Mouse (Mus musculus): ENCODE measurements around the gene Il2rg.

Il2rg gene

DNA sequence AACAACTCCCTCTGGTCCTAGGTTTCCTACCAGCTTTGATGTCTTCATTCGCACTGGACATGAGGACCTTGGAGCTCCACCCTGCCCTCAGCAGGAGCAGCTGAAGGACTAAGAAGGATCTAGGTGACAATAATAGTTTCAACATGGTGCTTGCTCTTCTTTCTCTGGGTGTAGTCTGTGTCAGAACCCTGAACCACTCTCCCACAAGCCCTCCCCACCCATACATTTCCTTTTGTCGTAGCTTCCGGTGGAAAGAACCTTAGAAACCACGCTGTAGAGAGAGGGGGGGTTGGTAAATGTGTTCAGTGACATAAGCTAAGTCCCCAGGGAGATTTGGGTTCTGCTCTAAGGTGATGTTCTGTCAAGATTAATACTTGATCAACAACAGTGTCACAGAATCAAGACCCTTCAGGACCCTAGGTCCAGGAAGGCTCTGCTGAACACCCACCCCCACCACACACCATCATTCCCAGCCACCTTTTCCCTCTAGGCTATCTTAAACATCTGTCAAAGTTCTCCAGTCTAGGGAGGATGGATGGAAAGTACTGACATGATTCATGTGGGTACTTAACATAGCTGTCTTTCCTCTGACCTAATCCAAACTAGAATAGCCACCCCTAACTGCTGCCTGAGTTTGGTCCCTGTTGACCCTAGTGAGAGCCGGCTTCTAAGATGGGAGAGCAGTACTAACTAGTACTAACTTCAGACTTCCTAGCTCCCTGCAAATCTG lies at the start of gene Il2rg:
Gene Il2rg (minus strand): TSS at position 231 of the 730 bp plus-strand sequence.
- DNase-seq (ENCODE audit: low spot score): no peak

DNA sequence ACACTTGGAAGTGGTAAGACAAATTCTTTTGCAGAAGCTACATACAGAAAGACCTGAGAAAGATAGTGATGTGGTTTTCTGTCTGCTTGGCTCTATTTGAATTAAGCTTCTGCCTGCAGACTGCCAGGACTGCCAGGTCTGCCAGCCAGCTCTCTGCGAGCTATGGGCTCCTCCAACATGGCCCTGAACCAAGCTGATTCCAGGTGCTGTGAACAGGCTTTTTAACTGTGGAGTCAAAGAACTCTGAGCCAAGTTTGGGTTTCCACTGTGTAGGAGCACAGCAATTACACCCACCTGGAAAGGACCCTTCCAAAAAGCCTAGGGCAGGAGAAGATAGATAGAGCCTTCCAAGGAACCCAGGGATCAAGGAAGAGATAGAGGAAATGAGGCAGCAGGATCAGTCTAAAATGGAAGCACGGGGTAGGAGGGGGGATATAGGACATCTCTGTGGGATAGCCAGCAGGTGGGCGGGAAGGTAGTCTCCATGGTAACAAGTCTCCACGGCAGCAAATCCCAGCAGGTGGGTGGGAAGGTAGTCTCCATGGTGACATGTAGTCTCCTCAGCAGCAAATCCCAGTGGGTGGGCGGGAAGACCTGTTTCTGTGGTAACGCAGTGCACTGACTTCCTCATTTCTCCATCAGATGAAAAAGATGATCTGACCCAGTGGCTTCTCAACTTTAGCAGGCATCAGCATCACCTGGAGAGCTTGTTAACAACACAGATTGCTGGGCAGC lies 45.7 kb upstream of the Il2rg start:
- DNase-seq (ENCODE audit: low spot score): no peak

DNA sequence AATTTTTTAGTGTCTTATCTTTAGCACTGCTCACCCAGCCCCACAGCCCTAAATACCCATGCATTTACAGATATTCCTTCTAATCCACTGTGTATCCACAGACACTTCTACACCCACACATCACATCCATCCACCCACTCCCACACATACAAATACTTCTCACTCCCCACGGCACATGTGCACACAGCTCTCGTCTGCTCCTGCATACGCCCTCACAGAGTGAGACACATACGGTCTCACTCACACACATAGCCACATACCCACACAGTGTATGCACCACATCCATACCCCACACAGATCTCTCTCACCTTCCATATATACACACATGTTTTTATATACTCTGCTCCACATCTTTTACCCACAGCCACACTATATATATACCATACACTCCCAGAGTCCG lies 41.2 kb upstream of the Il2rg start:
- no peak for DNase-seq (ENCODE audit: low spot score)

DNA sequence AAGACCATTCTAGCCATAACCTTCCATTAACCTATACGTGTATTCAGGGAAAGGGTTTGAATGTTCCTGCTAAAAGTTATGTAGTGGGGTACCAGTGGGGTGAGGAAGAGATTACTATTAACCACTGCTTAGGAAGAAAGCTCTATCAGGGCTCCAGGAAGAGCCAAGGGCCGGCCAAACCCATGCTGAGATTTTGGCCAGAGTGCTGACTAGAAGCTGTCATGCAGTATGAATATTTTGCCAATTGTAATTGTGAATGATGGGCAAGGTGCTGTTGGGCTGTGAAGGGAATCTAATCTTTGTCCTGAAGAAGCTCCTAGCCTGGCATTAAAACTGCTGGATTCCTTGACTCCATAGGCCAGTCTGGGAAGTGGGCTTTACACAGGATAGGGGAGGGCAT lies 36.6 kb upstream of the Il2rg start:
- DNase-seq (ENCODE audit: low spot score): no peak

DNA sequence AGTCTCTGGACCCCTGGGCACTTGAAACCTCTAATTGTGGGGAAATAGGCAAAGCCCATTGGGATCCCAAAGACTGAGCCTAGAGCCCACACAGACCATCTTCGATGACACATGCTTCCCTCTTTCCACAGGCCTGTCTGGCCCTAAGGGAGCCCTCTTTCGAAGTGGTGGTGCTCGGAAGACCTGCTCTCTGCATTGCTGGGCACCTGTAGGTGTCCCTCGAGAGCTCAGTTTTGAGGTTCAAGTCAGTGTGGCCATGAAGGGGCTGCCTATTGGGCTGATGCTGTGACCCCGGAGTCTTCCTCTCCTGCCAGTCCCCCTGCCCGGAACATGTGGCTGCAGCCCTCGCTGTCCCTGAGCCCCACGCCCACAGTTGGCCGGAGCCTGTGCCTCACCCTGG lies 33.6 kb upstream of the Il2rg start:
- no peak for DNase-seq (ENCODE audit: low spot score)

DNA sequence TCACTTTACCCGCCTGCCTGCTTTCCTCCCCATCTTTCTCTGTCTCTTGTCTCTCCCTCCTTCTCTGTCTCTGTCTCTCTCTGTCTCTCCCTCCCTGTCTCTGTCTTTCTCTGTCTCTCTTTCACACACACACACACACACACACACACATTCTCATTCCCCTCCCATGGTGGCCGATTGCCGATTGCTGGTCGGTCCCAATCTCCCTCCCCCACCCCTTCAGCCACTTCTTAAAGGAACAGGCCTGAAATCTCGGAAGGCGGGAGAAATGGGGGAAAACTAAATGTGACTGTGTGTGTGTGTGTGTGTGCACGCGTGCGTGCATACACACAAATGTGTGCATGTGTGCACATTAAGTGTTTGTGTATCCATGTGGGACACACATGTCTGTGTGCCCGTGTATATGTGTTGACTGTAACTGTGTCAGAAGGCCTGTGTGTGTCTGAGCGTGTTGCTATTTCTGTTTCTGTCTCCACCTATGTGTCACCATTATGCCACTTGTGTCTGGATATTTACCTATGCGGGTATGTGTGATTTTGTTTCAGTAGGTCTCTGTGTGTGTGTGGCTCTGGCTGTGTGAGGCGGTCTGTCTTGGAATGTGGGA lies 32.5 kb upstream of the Il2rg start:
- no peak for DNase-seq (ENCODE audit: low spot score)

DNA sequence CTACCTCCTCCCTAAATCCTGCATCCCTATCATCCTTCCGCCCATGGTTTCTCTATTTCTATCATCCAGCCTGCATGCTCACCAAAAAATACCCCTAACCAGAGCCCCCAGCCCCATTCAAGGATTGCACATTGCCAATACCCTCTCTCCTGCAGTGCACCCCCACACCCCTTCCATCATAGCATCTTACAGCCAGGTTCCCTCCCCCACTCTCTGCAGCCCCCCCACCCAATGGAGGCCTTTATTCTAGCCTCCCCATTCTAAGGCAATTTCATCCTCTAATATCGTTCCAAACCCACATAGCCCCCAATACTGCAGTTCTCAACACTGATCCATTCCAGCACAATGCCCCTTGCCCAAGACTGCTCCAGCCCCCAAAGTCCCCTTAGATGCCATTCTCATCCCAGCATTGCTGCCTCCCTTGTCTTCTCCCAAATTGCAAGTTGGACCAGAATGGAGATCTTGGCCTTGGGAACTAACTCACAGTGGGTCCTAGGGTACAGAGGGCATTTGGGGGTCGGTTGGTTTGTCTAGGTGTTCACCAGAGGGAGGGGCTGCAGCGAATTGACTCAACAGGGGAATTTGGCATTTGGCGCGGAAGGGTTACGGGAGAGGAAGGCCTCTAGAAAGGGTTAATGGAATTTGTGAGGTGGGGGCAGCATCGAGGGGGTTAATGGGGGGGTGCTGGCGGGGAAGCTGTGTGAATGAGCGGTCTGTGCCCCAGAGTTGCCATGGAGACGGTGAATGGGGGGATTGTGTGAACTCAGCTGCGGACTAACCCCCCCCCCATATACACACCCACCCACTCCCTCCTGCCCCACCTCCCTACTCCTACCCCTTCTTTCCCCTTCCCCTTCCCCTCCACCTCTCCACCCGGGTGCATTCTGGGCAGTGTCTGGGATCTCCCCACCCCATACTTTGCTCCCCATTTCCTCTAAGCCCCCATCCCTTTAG lies 31.7 kb upstream of the Il2rg start:
- no peak for DNase-seq (ENCODE audit: low spot score)

- DNase-seq (ENCODE audit: low spot score): no peak
Observed at GRCm38 (mm10) chrX:101299055-101299454, 31.0 kb upstream of the Il2rg start, which contains the start of gene Nlgn3. TSS of gene Nlgn3 (plus strand) at chrX:101299168.

GRCm38 (mm10) chrX:101290111-101290510 lies 22.1 kb upstream of the Il2rg start:
- DNase-seq (ENCODE audit: low spot score): no peak

- no peak for DNase-seq (ENCODE audit: low spot score)
Observed at GRCm38 (mm10) chrX:101289037-101289436, 21.0 kb upstream of the Il2rg start.

GRCm38 (mm10) chrX:101288432-101288831 lies 20.4 kb upstream of the Il2rg start:
- DNase-seq (ENCODE audit: low spot score): no peak

DNA sequence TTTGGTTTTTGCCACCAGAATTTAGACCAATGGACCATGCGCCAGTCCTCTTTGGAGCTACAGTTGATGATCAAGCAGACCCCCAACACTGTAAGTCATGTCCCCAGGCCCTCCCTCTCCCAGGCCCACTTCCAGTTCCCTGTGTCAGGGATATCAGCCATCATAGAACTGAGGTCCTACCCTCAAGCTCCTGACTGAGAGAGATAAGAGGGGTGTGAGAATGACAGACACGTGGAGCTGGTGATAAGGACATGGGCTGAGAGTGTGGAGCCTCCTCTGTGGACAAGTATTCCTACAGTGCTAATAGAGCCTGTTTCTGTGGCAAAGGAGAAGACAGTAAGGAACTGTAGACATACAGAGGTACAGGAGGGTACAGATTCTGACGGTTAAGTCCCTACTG lies 19.5 kb upstream of the Il2rg start:
- no peak for DNase-seq (ENCODE audit: low spot score)

GRCm38 (mm10) chrX:101285953-101286670 lies 18.1 kb upstream of the Il2rg start:
- no peak for DNase-seq (ENCODE audit: low spot score)

DNA sequence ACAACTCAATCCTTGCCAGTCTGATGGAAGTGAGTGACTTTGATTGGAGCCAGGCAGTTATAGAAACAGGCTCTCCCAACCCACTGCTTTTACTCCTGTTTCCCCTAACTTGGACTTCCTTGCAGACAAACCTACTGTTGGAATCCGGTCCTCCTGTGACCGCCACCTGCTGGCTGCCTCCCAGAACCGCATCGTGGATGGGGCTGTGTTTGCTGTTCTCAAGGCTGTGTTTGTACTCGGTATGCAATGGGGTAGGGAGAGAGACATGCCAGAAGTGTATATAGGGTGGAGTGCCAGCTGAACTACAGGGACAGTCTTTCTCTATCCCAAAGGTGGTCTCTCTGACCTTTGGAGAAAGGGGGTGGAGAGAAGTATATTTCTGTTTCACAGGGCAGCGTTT lies 17.5 kb upstream of the Il2rg start:
- peak; percentile 47 for DNase-seq (ENCODE audit: low spot score)

GRCm38 (mm10) chrX:101282813-101283212 lies 14.8 kb upstream of the Il2rg start:
- no peak for DNase-seq (ENCODE audit: low spot score)

- DNase-seq (ENCODE audit: low spot score): peak; percentile 88
Observed at GRCm38 (mm10) chrX:101273875-101274738, 6.1 kb upstream of the Il2rg start, which contains the start of gene Med12. TSS of gene Med12 (plus strand) at chrX:101274030.

DNA sequence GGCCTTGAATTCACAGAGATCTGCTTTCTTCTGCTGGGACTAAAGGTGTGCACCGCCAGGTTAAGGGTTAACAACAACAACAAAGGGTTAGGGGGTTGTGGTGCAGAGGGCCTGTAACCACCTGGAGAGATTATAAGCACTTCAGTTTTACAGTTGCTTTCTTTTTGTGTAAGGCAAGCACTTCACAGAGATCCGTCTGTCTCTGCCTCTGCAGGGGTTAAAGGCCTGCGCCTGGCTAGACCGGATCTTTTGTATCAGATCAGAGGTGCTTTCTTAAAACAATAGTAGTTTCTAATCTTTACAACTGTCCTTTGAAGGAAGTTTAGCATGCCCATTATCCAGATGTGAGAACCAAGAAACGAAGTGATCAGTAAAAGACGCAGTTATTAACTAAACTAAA lies 5.4 kb upstream of the Il2rg start:
- no peak for DNase-seq (ENCODE audit: low spot score)

DNA sequence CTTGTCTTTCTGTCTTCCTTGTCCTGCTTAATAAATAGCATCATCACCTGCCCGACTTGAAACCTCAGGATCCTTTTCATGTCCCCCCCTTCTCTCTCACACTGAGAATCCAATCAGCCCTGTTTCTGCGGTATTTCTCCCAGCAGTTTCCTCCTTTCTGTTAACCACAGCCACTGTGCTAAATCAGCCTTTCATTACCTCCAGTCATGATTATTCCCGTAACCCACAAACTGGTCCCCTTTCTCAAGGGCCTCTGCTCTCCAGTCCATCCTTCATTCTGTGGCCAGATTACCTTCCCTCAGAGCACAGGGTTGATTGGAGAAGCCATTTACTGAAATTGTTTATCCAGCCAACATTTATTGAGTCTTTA lies 685 bp upstream of the Il2rg start, which contains the start of gene Gm20489:
Gene Gm20489 (minus strand): TSS at position 269 of the 370 bp plus-strand sequence.
- no peak for DNase-seq (ENCODE audit: low spot score)

DNA sequence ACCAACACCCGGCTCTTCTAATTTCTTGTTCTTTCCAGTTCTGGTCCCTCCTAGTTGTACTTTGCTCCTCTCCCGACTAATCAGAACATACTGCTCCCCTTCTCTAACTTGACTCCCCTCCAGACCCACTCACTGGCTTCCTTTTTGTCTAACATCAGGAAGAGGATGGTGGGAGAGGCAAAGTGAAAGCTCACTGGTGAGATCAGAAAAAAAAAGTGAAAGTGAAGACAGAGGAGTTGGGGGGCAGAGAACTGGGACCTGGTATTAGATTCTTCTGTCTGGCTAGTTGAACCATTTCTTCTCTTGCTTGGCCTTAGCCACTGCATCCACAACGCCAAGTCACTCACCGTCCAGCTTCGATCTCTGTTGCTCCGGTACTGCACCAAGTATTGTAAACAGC lies 1.4 kb downstream of the Il2rg start:
- no peak for DNase-seq (ENCODE audit: low spot score)

- DNase-seq (ENCODE audit: low spot score): no peak
Observed at GRCm38 (mm10) chrX:101263892-101264291, 4.2 kb downstream of the Il2rg start, which contains the start of gene Gm614. TSS of gene Gm614 (minus strand) at chrX:101263992.
